Mouse (Mus musculus) testis, adult 2 months (tissue): Measurements from ENCODE around the gene Cfap126.
"Not testable (repeated sequence)": the region's sequence is repeated elsewhere in the genome, so short reads cannot be mapped to it uniquely, and the experiment has no call there.

ENCODE experiments used
- CTCF ChIP-seq: fragments of 200-500 bp; IDR thresholded peaks from 2 replicates; pipeline ENCODE4 v1.5.1; 2012; ENCODE audit warnings: low read depth, mild to moderate bottlenecking, inconsistent platforms, low read length, moderate library complexity; ENCODE audit not compliant: control insufficient read depth, insufficient read depth, insufficient replicate concordance
- POLR2A ChIP-seq: fragments of 200-500 bp; IDR thresholded peaks from 2 replicates; pipeline ENCODE4 v1.6.1; 2012; ENCODE audit warnings: low read depth, mild to moderate bottlenecking, inconsistent platforms, low read length, moderate library complexity; ENCODE audit not compliant: control insufficient read depth

DNA sequence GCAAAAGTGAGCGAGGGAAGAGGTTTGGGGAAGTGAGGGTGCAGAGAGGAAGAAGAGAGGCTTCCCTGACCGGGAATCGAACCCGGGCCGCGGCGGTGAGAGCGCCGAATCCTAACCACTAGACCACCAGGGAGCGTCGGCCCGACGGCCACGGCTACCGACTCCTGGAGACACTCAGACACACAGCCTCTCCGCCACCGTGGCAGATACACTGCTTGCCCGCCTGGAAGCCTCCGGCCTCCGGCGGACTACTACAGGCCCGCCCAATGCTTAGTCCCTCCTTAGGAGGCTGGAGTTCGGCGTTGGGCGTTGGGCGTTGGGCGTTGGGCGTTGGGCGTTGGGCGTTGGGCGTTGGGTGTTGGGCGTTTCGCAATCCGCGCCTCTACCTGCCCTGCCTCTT is 34.4 kb upstream of the Cfap126 start:
- TF ChIP-seq CTCF, POLR2A: not testable (repeated sequence)
